9 mouse cellular contexts compared by ENCODE assay signal in the genomic region with DNA sequence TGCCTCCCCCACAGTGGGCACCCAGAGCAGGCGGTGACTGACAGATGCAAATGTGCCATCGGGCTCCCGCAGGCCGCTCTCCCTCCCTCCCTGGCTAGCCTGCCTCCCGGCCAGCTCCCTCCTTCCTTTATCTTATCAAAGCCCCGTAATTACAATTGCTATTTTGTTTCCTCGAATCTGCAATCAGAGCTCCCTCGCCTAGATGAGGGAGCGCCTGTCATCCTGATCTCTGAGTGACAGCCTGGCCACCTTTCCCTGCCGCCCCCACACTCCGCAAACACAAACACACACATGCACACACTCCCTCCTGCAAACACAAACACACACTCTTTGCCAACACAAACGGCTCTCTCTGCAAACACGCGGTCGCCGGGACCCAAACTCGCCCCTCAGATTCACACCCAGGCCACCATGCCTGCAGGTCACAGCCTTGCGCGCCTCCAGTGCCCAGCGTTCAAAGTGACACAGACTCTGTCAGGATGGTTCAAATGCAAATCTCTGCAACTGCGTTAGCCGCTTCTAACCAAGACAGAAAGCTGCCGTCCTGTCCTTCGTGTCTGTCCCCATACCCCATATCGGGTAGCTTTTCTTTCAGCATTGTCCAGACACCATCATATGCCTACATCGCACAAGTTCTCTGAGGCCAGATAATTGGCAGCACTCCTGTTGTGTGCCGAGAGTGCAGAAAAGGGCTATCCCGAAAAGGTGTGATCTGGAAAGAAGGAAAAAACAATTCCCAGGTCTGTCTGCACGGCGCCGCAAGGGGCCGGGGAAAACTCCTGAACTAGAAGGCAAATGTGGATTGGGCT. TPM values are rescaled to one million over a fixed set of nuclear protein-coding genes. Genes with fewer than 3 reads are reported as not detected.
DNase-seq lines count a peak whose midpoint lies in the region; ATAC-seq lines count a peak whose summit lies in the region.
"Had no signal": no experiment of that assay in that cellular context is flagged by ENCODE, and none has a peak within 500 bp of the region (broad histone marks: within the 10 kb centered on the region; RNA-seq: fewer than 3 reads in every experiment).

No protein-coding gene starts in this region.

- no peak overlapping the region for H3K9ac ChIP-seq in heart, embryonic 15.5 days
- H3K9ac ChIP-seq in neural tube, embryonic 13.5 days, result 0 out of 2 replicates have a peak overlapping the region, but pooled peaks have one; percentile 38
- H3K9ac ChIP-seq in intestine, embryonic 14.5 days (ENCODE audit: low read length), result no peak overlapping the region

- WGBS in heart, embryonic 15.5 days, result 6% methylated on average over 32 of the region's 32 CpGs
- WGBS in neural tube, embryonic 13.5 days, result 3% methylated on average over 32 of the region's 32 CpGs
- WGBS in intestine, embryonic 14.5 days, result 5% methylated on average over 32 of the region's 32 CpGs

- no peaks in the 10 kb centered on the region for H3K9me3 ChIP-seq in heart, embryonic 15.5 days (replicated peaks)
- no peaks in the 10 kb centered on the region for H3K9me3 ChIP-seq in neural tube, embryonic 13.5 days
- H3K9me3 ChIP-seq in intestine, embryonic 14.5 days (ENCODE audit: control insufficient read depth, low read length), result no peaks in the 10 kb centered on the region

- peak overlapping the region; percentile 10 for H3K4me3 ChIP-seq in heart, embryonic 15.5 days
- H3K4me3 ChIP-seq in neural tube, embryonic 13.5 days, result no peak overlapping the region
- no peak overlapping the region for H3K4me3 ChIP-seq in intestine, embryonic 14.5 days (ENCODE audit: low read depth, low read length)

- ATAC-seq in heart, embryonic 15.5 days (replicated peaks; ENCODE audit: insufficient number of reproducible peaks, insufficient read depth, low FRiP score, low read depth), result no peak
- no peak for ATAC-seq in neural tube, embryonic 13.5 days (ENCODE audit: low read depth)
- no peak for ATAC-seq in intestine, embryonic 14.5 days (replicated peaks; ENCODE audit: low FRiP score, low TSS enrichment, low read depth)

- H3K27ac ChIP-seq in heart, embryonic 15.5 days, result no peak overlapping the region
- H3K27ac ChIP-seq in neural tube, embryonic 13.5 days (replicated peaks), result no peak overlapping the region
- H3K27ac ChIP-seq in intestine, embryonic 14.5 days (ENCODE audit: low read depth), result no peak overlapping the region

- DNase-seq in heart, adult 18-20 months, result no peak
- no peak for DNase-seq in neural tube, embryonic 10.5 days (ENCODE audit: extremely low spot score, low spot score)
- peak; percentile 61 for DNase-seq in intestine, embryonic 14.5 days (ENCODE audit: low spot score)
- peak; percentile 60 for DNase-seq in testis, postnatal 14 days (ENCODE audit: low spot score)
- no peak for DNase-seq in cerebellum, adult 11-12 months

- no peaks in the 10 kb centered on the region for H3K36me3 ChIP-seq in heart, embryonic 15.5 days
- H3K36me3 ChIP-seq in neural tube, embryonic 13.5 days, result peaks cover 7% of the 10 kb centered on the region
- H3K36me3 ChIP-seq in intestine, embryonic 14.5 days (ENCODE audit: control insufficient read depth, insufficient read depth, low read length), result peaks cover 2% of the 10 kb centered on the region; the same call in 1 of the 2 replicates

- H3K27me3 ChIP-seq in heart, embryonic 15.5 days, result peaks cover 55% of the 10 kb centered on the region
- H3K27me3 ChIP-seq in neural tube, embryonic 13.5 days, result peaks cover 69% of the 10 kb centered on the region
- H3K27me3 ChIP-seq in intestine, embryonic 14.5 days (replicated peaks; ENCODE audit: control insufficient read depth, insufficient read depth, low read length), result peaks cover 62% of the 10 kb centered on the region

- H3K4me2 ChIP-seq in heart, embryonic 15.5 days, result peak overlapping the region; percentile 47
- no peak overlapping the region for H3K4me2 ChIP-seq in neural tube, embryonic 13.5 days
- 0 out of 2 replicates have a peak overlapping the region, but pooled peaks have one; percentile 7 for H3K4me2 ChIP-seq in intestine, embryonic 14.5 days (ENCODE audit: low read length)

- peaks cover 52% of the 10 kb centered on the region for H3K4me1 ChIP-seq in heart, embryonic 15.5 days (replicated peaks)
- peaks cover 59% of the 10 kb centered on the region for H3K4me1 ChIP-seq in neural tube, embryonic 13.5 days (replicated peaks)
- H3K4me1 ChIP-seq in intestine, embryonic 14.5 days (replicated peaks; ENCODE audit: control insufficient read depth, insufficient read depth, low read length), result peaks cover 9% of the 10 kb centered on the region

RNA-seq across cellular contexts. Expression of a gene that starts 2.8 kb away (rescaled TPM):
- polyA plus RNA-seq in heart, embryonic 15.5 days (2015; fragmentation: Nextera tagmentation; extraction: Ambion mirVana), result 0.47 and 0.52 TPM in 2 replicates
- total RNA-seq in heart, adult 18-20 months (2021), result not detected
- not detected in 2 replicates for polyA plus RNA-seq in neural tube, embryonic 13.5 days (2015; fragmentation: Nextera tagmentation; extraction: Ambion mirVana)
- polyA plus RNA-seq in intestine, embryonic 14.5 days (2014; fragmentation: Nextera tagmentation; extraction: Ambion mirVana), result not detected in 2 replicates
- total RNA-seq: gastrocnemius, adult 18-20 months had no signal
- polyA plus RNA-seq: cortical plate, adult 2 months had no signal

RNA-seq across cellular contexts. Expression of a gene that starts 3.8 kb away (rescaled TPM):
- polyA plus RNA-seq in heart, embryonic 15.5 days (2015; fragmentation: Nextera tagmentation; extraction: Ambion mirVana), result 8.4 and 9.1 TPM in 2 replicates
- total RNA-seq in heart, adult 18-20 months (2021), result 10 to 100 TPM; 17.5 to 18.3 TPM
- 6.4 and 6.7 TPM in 2 replicates for polyA plus RNA-seq in neural tube, embryonic 13.5 days (2015; fragmentation: Nextera tagmentation; extraction: Ambion mirVana)
- 16.3 and 16.7 TPM in 2 replicates for polyA plus RNA-seq in intestine, embryonic 14.5 days (2014; fragmentation: Nextera tagmentation; extraction: Ambion mirVana)

RNA-seq across cellular contexts. Expression of a gene that starts 38.1 kb away (rescaled TPM):
- polyA plus RNA-seq in heart, embryonic 15.5 days (2015; fragmentation: Nextera tagmentation; extraction: Ambion mirVana), result 33.8 and 38.1 TPM in 2 replicates
- 10 to 100 TPM; 72.5 to 76.3 TPM for total RNA-seq in heart, adult 18-20 months (2021)
- 79.4 and 81.4 TPM in 2 replicates for polyA plus RNA-seq in neural tube, embryonic 13.5 days (2015; fragmentation: Nextera tagmentation; extraction: Ambion mirVana)
- 55.0 and 58.9 TPM in 2 replicates for polyA plus RNA-seq in intestine, embryonic 14.5 days (2014; fragmentation: Nextera tagmentation; extraction: Ambion mirVana)

Comparison
In these comparisons a context has a peak if more than half of its experiments do, and no peak if none do; other contexts are left out.
1. DNase-seq: peak in intestine, embryonic 14.5 days (single experiment) and testis, postnatal 14 days (single experiment); none in heart, adult 18-20 months (0 of 2), neural tube, embryonic 10.5 days (single experiment) and cerebellum, adult 11-12 months (single experiment).